Mouse (Mus musculus): ENCODE results near the gene Zfp784. TPM values are rescaled to one million over a fixed set of nuclear protein-coding genes. Genes with fewer than 3 reads are reported as not detected.
A peak's percentile ranks its signal among the peaks of the same experiment; 100 is the strongest.

Zfp784 gene
- total and polyA plus RNA-seq, 2 experiments, result 2.4 to 2.9 TPM

DNA sequence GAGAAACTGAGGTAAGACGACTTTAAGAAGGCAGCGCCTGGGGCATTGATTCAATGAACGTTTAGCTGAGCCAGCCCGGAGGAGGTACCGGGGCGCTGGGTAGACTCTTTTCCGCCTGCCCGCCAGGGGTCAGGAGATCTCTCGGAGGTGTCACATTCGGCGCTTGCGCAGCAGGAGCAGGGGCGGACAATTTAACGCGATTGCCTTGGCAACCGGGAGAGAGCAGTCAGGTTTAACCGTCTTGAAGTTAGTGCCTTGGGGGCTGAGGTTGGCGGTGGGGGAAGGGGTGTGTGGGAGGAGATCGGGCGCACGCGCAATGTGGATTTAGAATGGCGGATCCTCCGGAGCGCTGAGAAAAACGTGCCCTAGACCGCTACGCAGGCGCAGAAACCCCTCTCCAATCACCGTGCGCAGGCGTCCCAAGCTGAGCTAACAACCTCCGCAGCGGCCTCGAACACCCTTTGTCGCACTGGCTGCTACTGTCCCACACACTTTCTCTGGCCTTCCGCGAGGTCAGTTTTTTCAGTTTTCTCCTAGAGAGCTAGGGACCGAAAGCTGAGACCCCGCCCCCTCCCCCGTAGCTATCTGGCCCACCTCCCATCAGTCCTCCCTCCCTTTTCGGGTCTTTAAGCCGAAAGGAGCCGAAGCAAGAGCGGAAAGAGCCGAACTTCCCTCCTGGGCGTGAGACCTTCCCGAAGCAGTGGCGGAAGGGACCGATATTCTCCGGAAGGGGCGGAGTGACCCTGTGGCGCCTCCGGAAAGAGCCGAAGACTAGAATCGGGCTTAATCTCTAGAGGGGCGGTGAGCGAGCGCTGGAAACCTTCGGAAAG lies 22.9 kb upstream of the Zfp784 start:
- Histone ChIP-seq H3K9ac (ENCODE audit: low read depth, low read length) (peak overlapping the region; percentile 91), H3K4me3 (ENCODE audit: insufficient read depth, low read depth, low read length) (peak overlapping the region; percentile 79), H3K36me3 (ENCODE audit: control insufficient read depth, insufficient read depth, low read length) (no peaks in the 10 kb centered on the region), H3K79me2 (ENCODE audit: control insufficient read depth, insufficient read depth, low read length) (peaks cover 24% of the 10 kb centered on the region; the same call in 1 of the 2 replicates), H3K27me3 (ENCODE audit: control insufficient read depth, insufficient read depth, low read length) (peaks cover 5% of the 10 kb centered on the region), H3K4me1 (ENCODE audit: control insufficient read depth, insufficient read depth, low read length) (peaks cover 10% of the 10 kb centered on the region), H3K27ac (replicated peaks; ENCODE audit: insufficient read depth, low read depth, low read length) (peak overlapping the region; percentile 99)
- peak; percentile 89 for DNase-seq (ENCODE audit: extremely low read depth, low read depth, low spot score)
- TF ChIP-seq CTCF (IDR thresholded peaks at IDR 0.05; ENCODE audit: low read depth, low read length), result peak; percentile 75
- TF ChIP-seq POLR2A (IDR thresholded peaks at IDR 0.05; ENCODE audit: extremely low read depth, insufficient read depth, low read length), result no peak
- WGBS, result under 1% methylated on average over 60 of the region's 60 CpGs

- DNase-seq (ENCODE audit: extremely low read depth, low read depth, low spot score), result peak; percentile 65
- under 1% methylated on average over 27 of the region's 27 CpGs for WGBS
- Histone ChIP-seq H3K4me3 (ENCODE audit: insufficient read depth, low read depth, low read length) (peak overlapping the region; percentile 79), H3K27me3 (ENCODE audit: control insufficient read depth, insufficient read depth, low read length) (peaks cover 5% of the 10 kb centered on the region), H3K79me2 (ENCODE audit: control insufficient read depth, insufficient read depth, low read length) (peaks cover 16% of the 10 kb centered on the region; the same call in 1 of the 2 replicates), H3K4me1 (ENCODE audit: control insufficient read depth, insufficient read depth, low read length) (peaks cover 7% of the 10 kb centered on the region), H3K36me3 (ENCODE audit: control insufficient read depth, insufficient read depth, low read length) (no peaks in the 10 kb centered on the region), H3K9ac (ENCODE audit: low read depth, low read length) (peak overlapping the region; percentile 57), H3K27ac (replicated peaks; ENCODE audit: insufficient read depth, low read depth, low read length) (peak overlapping the region; percentile 53)
- TF ChIP-seq CTCF (IDR thresholded peaks at IDR 0.05; ENCODE audit: low read depth, low read length), result peak; percentile 90
- no peak for TF ChIP-seq POLR2A (IDR thresholded peaks at IDR 0.05; ENCODE audit: extremely low read depth, insufficient read depth, low read length)
Measured at GRCm38 (mm10) chr7:5060239-5060731, 22.0 kb upstream of the Zfp784 start.

- Histone ChIP-seq H3K9ac (ENCODE audit: low read depth, low read length) (no peak overlapping the region), H3K4me3 (ENCODE audit: insufficient read depth, low read depth, low read length) (no peak overlapping the region), H3K79me2 (ENCODE audit: control insufficient read depth, insufficient read depth, low read length) (peaks cover 12% of the 10 kb centered on the region; the same call in 1 of the 2 replicates), H3K4me1 (ENCODE audit: control insufficient read depth, insufficient read depth, low read length) (peaks cover 7% of the 10 kb centered on the region), H3K27ac (replicated peaks; ENCODE audit: insufficient read depth, low read depth, low read length) (no peak overlapping the region), H3K27me3 (ENCODE audit: control insufficient read depth, insufficient read depth, low read length) (peaks cover 5% of the 10 kb centered on the region), H3K36me3 (ENCODE audit: control insufficient read depth, insufficient read depth, low read length) (no peaks in the 10 kb centered on the region)
- WGBS, result 86% methylated on average over 12 of the region's 12 CpGs
- no peak for TF ChIP-seq CTCF (IDR thresholded peaks at IDR 0.05; ENCODE audit: low read depth, low read length)
- DNase-seq (ENCODE audit: extremely low read depth, low read depth, low spot score), result no peak
Measured at GRCm38 (mm10) chr7:5059421-5059820, 21.2 kb upstream of the Zfp784 start.

- Histone ChIP-seq H3K27ac (replicated peaks; ENCODE audit: insufficient read depth, low read depth, low read length) (no peak overlapping the region), H3K79me2 (ENCODE audit: control insufficient read depth, insufficient read depth, low read length) (peaks cover 6% of the 10 kb centered on the region; the same call in 1 of the 2 replicates), H3K27me3 (ENCODE audit: control insufficient read depth, insufficient read depth, low read length) (peaks cover 12% of the 10 kb centered on the region), H3K4me1 (ENCODE audit: control insufficient read depth, insufficient read depth, low read length) (peaks cover 5% of the 10 kb centered on the region; the same call in 1 of the 2 replicates), H3K9ac (ENCODE audit: low read depth, low read length) (no peak overlapping the region), H3K36me3 (ENCODE audit: control insufficient read depth, insufficient read depth, low read length) (no peaks in the 10 kb centered on the region), H3K4me3 (ENCODE audit: insufficient read depth, low read depth, low read length) (no peak overlapping the region)
- 88% methylated on average over 1 of the region's 1 CpGs for whole genome bisulfite sequencing
- no peak for TF ChIP-seq POLR2A (IDR thresholded peaks at IDR 0.05; ENCODE audit: extremely low read depth, insufficient read depth, low read length)
- no peak for TF ChIP-seq CTCF (IDR thresholded peaks at IDR 0.05; ENCODE audit: low read depth, low read length)
- DNase-seq (ENCODE audit: extremely low read depth, low read depth, low spot score), result no peak
Measured at GRCm38 (mm10) chr7:5058631-5059030, 20.4 kb upstream of the Zfp784 start.

GRCm38 (mm10) chr7:5057804-5058203 lies 19.6 kb upstream of the Zfp784 start:
- 38% methylated on average over 11 of the region's 11 CpGs for WGBS
- no peak for DNase-seq (ENCODE audit: extremely low read depth, low read depth, low spot score)

More at GRCm38 (mm10) chr7:5057804-5058203, 19.6 kb upstream of the Zfp784 start:
- Histone ChIP-seq H3K27me3 (ENCODE audit: control insufficient read depth, insufficient read depth, low read length) (peaks cover 19% of the 10 kb centered on the region), H3K79me2 (ENCODE audit: control insufficient read depth, insufficient read depth, low read length) (peaks cover 2% of the 10 kb centered on the region; the same call in 1 of the 2 replicates), H3K4me3 (ENCODE audit: insufficient read depth, low read depth, low read length) (no peak overlapping the region), H3K9ac (ENCODE audit: low read depth, low read length) (no peak overlapping the region), H3K36me3 (ENCODE audit: control insufficient read depth, insufficient read depth, low read length) (no peaks in the 10 kb centered on the region), H3K27ac (replicated peaks; ENCODE audit: insufficient read depth, low read depth, low read length) (no peak overlapping the region), H3K4me1 (ENCODE audit: control insufficient read depth, insufficient read depth, low read length) (peaks cover 1% of the 10 kb centered on the region; the same call in 1 of the 2 replicates)
- TF ChIP-seq CTCF (IDR thresholded peaks at IDR 0.05; ENCODE audit: low read depth, low read length), result peak; percentile 42
- TF ChIP-seq POLR2A (IDR thresholded peaks at IDR 0.05; ENCODE audit: extremely low read depth, insufficient read depth, low read length), result no peak

All from liver, adult 2 months (tissue).